Mouse (Mus musculus) inflammation-experienced regulatory T-cells (primary cell): ENCODE results near the gene Olfr1180. TPM values are rescaled to one million over a fixed set of nuclear protein-coding genes. Genes with fewer than 3 reads are reported as not detected.

Experiments
- polyA plus RNA-seq, 2 experiments: library from polyadenylated mRNA; unstranded; fragments of 100-300 nt; shearing (Covaris generic); gene quantifications; one replicate each; pipeline ENCODE4 v1.2.1; 2017

The Olfr1180 gene
- not detected for polyA plus RNA-seq

DNA sequence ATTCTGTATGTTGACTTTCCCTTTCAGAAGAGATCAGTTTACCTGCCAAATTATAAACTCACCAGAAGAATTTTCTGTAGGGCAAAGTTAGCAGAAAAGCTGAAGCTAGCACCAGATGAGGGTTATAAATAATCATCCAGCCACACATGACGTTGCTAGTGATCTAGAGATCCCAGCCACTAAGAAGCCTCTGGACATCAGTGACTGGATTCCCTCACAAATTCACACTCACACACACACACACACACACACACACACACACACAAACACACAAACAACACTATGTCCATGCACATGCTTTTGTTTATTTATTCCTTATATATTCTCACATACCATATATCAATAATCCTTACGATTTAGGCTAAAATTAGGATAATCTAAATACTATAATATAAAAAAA is at the start of gene Olfr1180:
Olfr1180 (minus strand) TSS at position 101 of the 400 bp plus-strand sequence.

DNA sequence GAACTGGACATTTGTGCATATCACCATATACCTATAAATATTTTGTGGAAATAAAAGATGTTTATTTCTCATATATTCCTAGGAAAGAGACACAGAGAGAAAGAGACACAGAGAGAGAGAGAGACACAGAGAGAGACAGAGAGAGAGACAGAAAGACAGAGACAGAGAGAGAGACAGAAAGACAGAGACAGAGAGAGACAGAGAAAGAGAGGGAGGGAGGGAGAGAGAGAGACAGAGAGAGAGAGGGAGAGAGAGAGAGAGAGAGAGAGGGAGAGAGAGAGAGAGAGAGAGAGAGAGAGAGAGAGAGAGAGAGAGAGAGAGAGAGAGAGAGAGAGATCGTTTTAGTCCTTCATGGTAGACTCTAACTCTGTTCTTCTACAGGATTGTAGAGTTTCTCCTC is 35.6 kb upstream of the Olfr1180 start, which contains the start of gene Olfr1183:
Olfr1183 (plus strand) TSS at position 301 of the 400 bp plus-strand sequence.

DNA sequence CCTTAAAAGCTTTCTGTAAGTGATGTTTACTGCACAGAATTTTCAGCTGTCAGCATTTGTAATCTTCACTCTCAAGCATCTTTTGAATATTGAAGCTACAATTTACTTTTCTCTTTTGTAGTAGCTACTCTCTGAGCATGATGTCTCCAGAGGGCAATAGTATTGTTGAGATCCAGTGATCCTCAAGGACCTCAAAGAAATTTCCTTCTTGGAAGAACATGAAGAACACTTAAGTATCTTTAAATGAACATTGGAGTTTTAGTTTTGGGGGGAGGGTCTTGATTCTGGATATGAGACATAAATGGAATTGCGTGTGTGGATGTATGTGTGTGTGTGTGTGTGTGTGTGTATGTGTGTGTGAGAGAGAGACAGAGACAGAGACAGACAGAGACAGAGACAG is 30.1 kb upstream of the Olfr1180 start, which contains the start of gene Gm13757:
Gm13757 (minus strand) TSS at position 101 of the 400 bp plus-strand sequence.

DNA sequence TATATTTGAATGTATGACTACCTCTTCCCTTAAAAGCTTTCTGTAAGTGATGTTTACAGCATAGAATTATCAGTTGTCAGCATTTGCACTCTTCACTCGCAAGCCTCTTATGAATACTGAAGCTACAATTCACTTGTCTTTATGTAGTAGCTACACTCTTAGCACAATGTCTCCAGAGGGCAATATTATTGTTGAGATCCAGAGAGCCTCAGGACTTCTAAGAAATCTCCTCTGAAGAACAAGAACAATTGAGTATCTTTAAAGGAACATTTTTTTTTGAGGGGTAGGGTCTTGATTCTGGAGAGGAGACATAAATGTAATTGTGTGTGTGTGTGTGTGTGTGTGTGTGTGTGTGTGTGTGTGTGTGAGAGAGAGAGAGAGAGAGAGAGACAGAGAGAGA is 7.1 kb upstream of the Olfr1180 start, which contains the start of gene Olfr1181:
Olfr1181 (minus strand) TSS at position 101 of the 400 bp plus-strand sequence.

DNA sequence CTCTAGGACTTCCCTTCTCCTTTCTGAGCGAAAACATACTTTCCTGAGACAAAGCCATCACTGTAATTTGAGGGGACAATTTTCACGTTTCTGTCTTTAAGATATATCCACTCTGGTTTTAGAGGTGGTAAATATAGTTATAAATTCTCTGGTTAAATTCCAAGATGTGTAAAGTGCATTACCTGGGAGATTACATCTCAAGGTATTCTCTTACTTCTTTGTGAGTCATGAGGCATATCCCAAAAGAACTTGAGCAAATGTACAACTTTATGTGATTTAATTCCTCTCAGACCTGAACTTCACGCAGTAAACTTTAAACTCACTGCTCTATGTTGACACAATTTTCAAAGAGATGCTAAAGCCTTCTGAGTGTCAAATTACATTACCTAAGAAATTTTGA is 12.6 kb downstream of the Olfr1180 start, which contains the start of gene Olfr1179:
Olfr1179 (minus strand) TSS at position 101 of the 400 bp plus-strand sequence.

DNA sequence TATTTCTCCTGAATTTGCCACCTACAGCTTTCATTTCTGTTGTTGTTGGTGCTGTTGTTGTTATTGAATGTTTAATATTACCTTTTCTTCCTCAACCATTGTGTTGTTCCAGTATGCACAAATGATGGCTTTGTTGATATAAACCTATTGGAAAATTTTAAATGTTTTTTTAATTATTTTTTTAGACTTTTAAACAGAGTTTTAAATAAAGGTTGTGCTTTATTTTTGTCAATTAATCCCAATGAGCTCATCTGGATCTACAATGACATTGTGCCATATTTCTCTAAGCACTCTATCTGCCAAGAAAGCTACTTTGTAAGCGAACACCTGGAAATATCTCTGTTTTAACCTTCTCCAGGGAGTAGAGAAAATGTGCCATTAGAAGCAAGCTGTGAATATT is 32.2 kb downstream of the Olfr1180 start, which contains the start of gene Olfr1178:
Olfr1178 (plus strand) TSS at position 301 of the 400 bp plus-strand sequence.

Other genes starting within 250 kb of the Olfr1180 start
- gene Olfr1168, start 237.3 kb downstream of the Olfr1180 start, polyA plus RNA-seq = not detected
- not detected for gene Olfr1170, start 190.8 kb downstream of the Olfr1180 start, polyA plus RNA-seq
- under 1 TPM in 1 of 2 experiments, not detected in 1; 0.15 TPM for gene Olfr1173, start 139.3 kb downstream of the Olfr1180 start, polyA plus RNA-seq
- not detected for gene Olfr1174-ps, start 104.0 kb downstream of the Olfr1180 start, polyA plus RNA-seq
- under 1 TPM in 1 of 2 experiments, not detected in 1; 0.14 TPM for gene Olfr1175-ps, start 91.9 kb downstream of the Olfr1180 start, polyA plus RNA-seq
- under 1 TPM in 1 of 2 experiments, not detected in 1; 0.19 TPM for gene Olfr1176, start 82.4 kb downstream of the Olfr1180 start, polyA plus RNA-seq
- not detected for gene Olfr1177-ps, start 72.7 kb downstream of the Olfr1180 start, polyA plus RNA-seq
- gene Olfr1178, start 32.1 kb downstream of the Olfr1180 start, polyA plus RNA-seq = under 1 TPM; 0.02 to 0.28 TPM
- not detected for gene Olfr1179, start 12.7 kb downstream of the Olfr1180 start, polyA plus RNA-seq
- under 1 TPM in 1 of 2 experiments, not detected in 1; 0.16 TPM for gene Olfr1181, start 7.0 kb upstream of the Olfr1180 start, polyA plus RNA-seq
- under 1 TPM in 1 of 2 experiments, not detected in 1; 0.08 TPM for gene Gm13757, start 30.0 kb upstream of the Olfr1180 start, polyA plus RNA-seq
- under 1 TPM in 1 of 2 experiments, not detected in 1; 0.35 TPM for gene Olfr1183, start 35.7 kb upstream of the Olfr1180 start, polyA plus RNA-seq
- gene Olfr1184, start 64.4 kb upstream of the Olfr1180 start, polyA plus RNA-seq = under 1 TPM in 1 of 2 experiments, not detected in 1; 0.64 TPM
- under 1 TPM in 1 of 2 experiments, not detected in 1; 0.13 TPM for gene Olfr1185-ps1, start 74.2 kb upstream of the Olfr1180 start, polyA plus RNA-seq
- under 1 TPM in 1 of 2 experiments, not detected in 1; 0.12 TPM for gene Olfr1186, start 99.4 kb upstream of the Olfr1180 start, polyA plus RNA-seq
- under 1 TPM in 1 of 2 experiments, not detected in 1; 0.17 TPM for gene Olfr1188, start 137.8 kb upstream of the Olfr1180 start, polyA plus RNA-seq
- gene Olfr1189, start 167.3 kb upstream of the Olfr1180 start, polyA plus RNA-seq = not detected
- under 1 TPM in 1 of 2 experiments, not detected in 1; 0.34 TPM for gene Olfr1191-ps1, start 221.4 kb upstream of the Olfr1180 start, polyA plus RNA-seq
- gene Olfr1192-ps1, start 229.4 kb upstream of the Olfr1180 start, polyA plus RNA-seq = under 1 TPM in 1 of 2 experiments, not detected in 1; 0.21 TPM